In genomic region chr17:46267511-46267910, GRCm38 (mm10) we compare ENCODE assay signal across 22 mouse cellular contexts. TPM values are rescaled to one million over a fixed set of nuclear protein-coding genes. Genes with fewer than 3 reads are reported as not detected.
DNase-seq lines count a peak whose midpoint lies in the region; ATAC-seq and TF ChIP-seq lines count a peak whose summit lies in the region.
"Had no signal": no experiment of that assay in that cellular context is flagged by ENCODE, and none has a peak within 500 bp of the region (broad histone marks: within the 10 kb centered on the region; RNA-seq: fewer than 3 reads in every experiment).

No protein-coding gene starts in this region.

- DNase-seq in embryonic facial prominence, embryonic 10.5 days (ENCODE audit: low spot score) = no peak
- DNase-seq in limb, embryonic 10.5 days (ENCODE audit: low spot score) = no peak
- DNase-seq in gastrocnemius, postnatal 25 days = no peak
- DNase-seq: adrenal gland, postnatal 14 days; cerebellum, adult 2 months; cerebellum, postnatal 25 days; kidney, adult 8-10 months; kidney, postnatal 25 days; lung, postnatal 10 days; spleen, adult 18-20 months; thymus, postnatal 25 days had no signal

- H3K4me2 ChIP-seq in embryonic facial prominence, embryonic 13.5 days = no peak overlapping the region
- H3K4me2 ChIP-seq in limb, embryonic 12.5 days = no peak overlapping the region
- H3K4me2 ChIP-seq in intestine, postnatal 0 days (replicated peaks; ENCODE audit: low read depth) = peak overlapping the region; percentile 60
- H3K4me2 ChIP-seq: hindbrain, embryonic 12.5 days; midbrain, embryonic 13.5 days had no signal

- no peak for TF ChIP-seq CTCF in intestine, postnatal 0 days (IDR thresholded peaks at IDR 0.05; ENCODE audit: low read depth)

- ATAC-seq in embryonic facial prominence, embryonic 13.5 days (ENCODE audit: insufficient number of reproducible peaks, insufficient read depth, low FRiP score, low TSS enrichment, low read depth) = no peak
- ATAC-seq in limb, embryonic 12.5 days (ENCODE audit: insufficient number of reproducible peaks, insufficient read depth, low FRiP score, low TSS enrichment, low read depth) = no peak
- ATAC-seq in intestine, postnatal 0 days = 0 out of 2 replicates have a peak, but pooled peaks have one; percentile 8
- ATAC-seq in inflammation-experienced regulatory T-cells, adult 6 months = no peak
- ATAC-seq: midbrain, embryonic 13.5 days had no signal

- peaks cover 89% of the 10 kb centered on the region for H3K36me3 ChIP-seq in embryonic facial prominence, embryonic 13.5 days
- peaks cover 99% of the 10 kb centered on the region for H3K36me3 ChIP-seq in embryonic facial prominence, embryonic 10.5 days (replicated peaks)
- H3K36me3 ChIP-seq in limb, embryonic 12.5 days = peaks cover 85% of the 10 kb centered on the region
- peaks cover 98% of the 10 kb centered on the region for H3K36me3 ChIP-seq in limb, embryonic 10.5 days
- H3K36me3 ChIP-seq in intestine, postnatal 0 days (ENCODE audit: control insufficient read depth, insufficient read depth) = peaks cover 62% of the 10 kb centered on the region

- no peaks in the 10 kb centered on the region for H3K27me3 ChIP-seq in embryonic facial prominence, embryonic 13.5 days
- no peaks in the 10 kb centered on the region for H3K27me3 ChIP-seq in embryonic facial prominence, embryonic 10.5 days (replicated peaks; ENCODE audit: low read depth, poor library complexity, severe bottlenecking)
- H3K27me3 ChIP-seq in limb, embryonic 12.5 days = no peaks in the 10 kb centered on the region
- no peaks in the 10 kb centered on the region for H3K27me3 ChIP-seq in limb, embryonic 10.5 days (ENCODE audit: low read depth, poor library complexity, severe bottlenecking)
- H3K27me3 ChIP-seq in intestine, postnatal 0 days (replicated peaks; ENCODE audit: control insufficient read depth, insufficient read depth, low read length) = no peaks in the 10 kb centered on the region
- H3K27me3 ChIP-seq: hindbrain, embryonic 12.5 days; midbrain, embryonic 13.5 days had no signal

- no peak overlapping the region for H3K9ac ChIP-seq in embryonic facial prominence, embryonic 13.5 days
- no peak overlapping the region for H3K9ac ChIP-seq in limb, embryonic 12.5 days (replicated peaks)
- H3K9ac ChIP-seq in intestine, postnatal 0 days (ENCODE audit: low read depth, low read length) = peak overlapping the region; percentile 27; the same call in 1 of the 2 replicates
- H3K9ac ChIP-seq: hindbrain, embryonic 12.5 days had no signal

- peaks cover 50% of the 10 kb centered on the region for H3K4me1 ChIP-seq in embryonic facial prominence, embryonic 13.5 days
- peaks cover 46% of the 10 kb centered on the region for H3K4me1 ChIP-seq in embryonic facial prominence, embryonic 10.5 days
- H3K4me1 ChIP-seq in limb, embryonic 12.5 days (replicated peaks) = peaks cover 5% of the 10 kb centered on the region; the same call in 1 of the 2 replicates
- H3K4me1 ChIP-seq in limb, embryonic 10.5 days = peaks cover 13% of the 10 kb centered on the region
- peaks cover 9% of the 10 kb centered on the region for H3K4me1 ChIP-seq in intestine, postnatal 0 days (replicated peaks; ENCODE audit: control insufficient read depth, insufficient read depth, low read length)
- H3K4me1 ChIP-seq: hindbrain, embryonic 12.5 days had no signal

- WGBS in embryonic facial prominence, embryonic 13.5 days = 64% methylated on average over 7 of the region's 7 CpGs
- WGBS in embryonic facial prominence, embryonic 10.5 days = 87% methylated on average over 7 of the region's 7 CpGs
- WGBS in limb, embryonic 12.5 days = 77% methylated on average over 7 of the region's 7 CpGs
- 86% methylated on average over 7 of the region's 7 CpGs for WGBS in limb, embryonic 10.5 days
- 60% methylated on average over 7 of the region's 7 CpGs for WGBS in intestine, postnatal 0 days

- H3K4me3 ChIP-seq in embryonic facial prominence, embryonic 13.5 days = no peak overlapping the region
- H3K4me3 ChIP-seq in embryonic facial prominence, embryonic 10.5 days = no peak overlapping the region
- H3K4me3 ChIP-seq in limb, embryonic 12.5 days (replicated peaks) = no peak overlapping the region
- no peak overlapping the region for H3K4me3 ChIP-seq in limb, embryonic 10.5 days
- H3K4me3 ChIP-seq in intestine, postnatal 0 days (ENCODE audit: low read depth, low read length) = no peak overlapping the region
- H3K4me3 ChIP-seq: forebrain, embryonic 10.5 days; hindbrain, embryonic 12.5 days; midbrain, embryonic 13.5 days had no signal

- H3K27ac ChIP-seq in embryonic facial prominence, embryonic 13.5 days = peak overlapping the region; percentile 74; the same call in 1 of the 2 replicates
- H3K27ac ChIP-seq in embryonic facial prominence, embryonic 10.5 days (replicated peaks) = no peak overlapping the region
- H3K27ac ChIP-seq in limb, embryonic 12.5 days = 0 out of 2 replicates have a peak overlapping the region, but pooled peaks have one; percentile 53
- H3K27ac ChIP-seq in limb, embryonic 10.5 days = no peak overlapping the region
- H3K27ac ChIP-seq in intestine, postnatal 0 days (ENCODE audit: low read depth, low read length) = peak overlapping the region; percentile 81
- H3K27ac ChIP-seq: forebrain, embryonic 10.5 days; hindbrain, embryonic 12.5 days; midbrain, embryonic 13.5 days had no signal

- H3K9me3 ChIP-seq in embryonic facial prominence, embryonic 13.5 days = no peaks in the 10 kb centered on the region
- no peaks in the 10 kb centered on the region for H3K9me3 ChIP-seq in embryonic facial prominence, embryonic 10.5 days
- no peaks in the 10 kb centered on the region for H3K9me3 ChIP-seq in limb, embryonic 12.5 days
- no peaks in the 10 kb centered on the region for H3K9me3 ChIP-seq in limb, embryonic 10.5 days (replicated peaks)
- H3K9me3 ChIP-seq in intestine, postnatal 0 days (ENCODE audit: control insufficient read depth) = no peaks in the 10 kb centered on the region
- H3K9me3 ChIP-seq: forebrain, embryonic 10.5 days; hindbrain, embryonic 12.5 days; midbrain, embryonic 13.5 days had no signal

RNA-seq across cellular contexts. Expression of gene Lrrc73, which starts 14.2 kb away (rescaled TPM):
- 1.4 and 1.9 TPM in 2 replicates for polyA plus RNA-seq in embryonic facial prominence, embryonic 13.5 days (2015; fragmentation: Nextera tagmentation; extraction: Ambion mirVana)
- 0.67 and 0.86 TPM in 2 replicates for polyA plus RNA-seq in embryonic facial prominence, embryonic 10.5 days (2016; fragmentation: Nextera tagmentation; extraction: Ambion mirVana)
- polyA plus RNA-seq in limb, embryonic 12.5 days (2016; fragmentation: Nextera tagmentation; extraction: Ambion mirVana) = 0.60 and 0.65 TPM in 2 replicates
- polyA plus RNA-seq in limb, embryonic 10.5 days (2016; fragmentation: Nextera tagmentation; extraction: Ambion mirVana) = 0.25 and 0.44 TPM in 2 replicates
- 0.42 and 0.44 TPM in 2 replicates for polyA plus RNA-seq in intestine, postnatal 0 days (2015; fragmentation: Nextera tagmentation; extraction: Ambion mirVana)
- polyA plus RNA-seq in inflammation-experienced regulatory T-cells, adult 6 months (2017; shearing (Covaris generic)) = under 1 TPM in 1 of 3 experiments, not detected in 2; 0.28 TPM
- total RNA-seq in gastrocnemius, postnatal 25 days (2021) = under 1 TPM; 0.33 to 0.35 TPM
- total RNA-seq: liver, adult 2 months; monocyte, adult 5-6 weeks had no signal

RNA-seq across cellular contexts. Expression of gene Tjap1, which starts 15.3 kb away (rescaled TPM):
- 55.6 and 57.9 TPM in 2 replicates for polyA plus RNA-seq in embryonic facial prominence, embryonic 13.5 days (2015; fragmentation: Nextera tagmentation; extraction: Ambion mirVana)
- 60.2 and 62.6 TPM in 2 replicates for polyA plus RNA-seq in embryonic facial prominence, embryonic 10.5 days (2016; fragmentation: Nextera tagmentation; extraction: Ambion mirVana)
- polyA plus RNA-seq in limb, embryonic 12.5 days (2016; fragmentation: Nextera tagmentation; extraction: Ambion mirVana) = 59.9 and 62.8 TPM in 2 replicates
- polyA plus RNA-seq in limb, embryonic 10.5 days (2016; fragmentation: Nextera tagmentation; extraction: Ambion mirVana) = 60.3 and 61.2 TPM in 2 replicates
- 29.3 and 34.6 TPM in 2 replicates for polyA plus RNA-seq in intestine, postnatal 0 days (2015; fragmentation: Nextera tagmentation; extraction: Ambion mirVana)
- polyA plus RNA-seq in inflammation-experienced regulatory T-cells, adult 6 months (2017; shearing (Covaris generic)) = 10 to 100 TPM; 16.2 to 20.0 (median 19.1) TPM
- total RNA-seq in gastrocnemius, postnatal 25 days (2021) = 10 to 100 TPM; 31.7 to 39.1 TPM

RNA-seq across cellular contexts. Expression of gene Yipf3, which starts 19.6 kb away (rescaled TPM):
- polyA plus RNA-seq in embryonic facial prominence, embryonic 13.5 days (2015; fragmentation: Nextera tagmentation; extraction: Ambion mirVana) = 82.8 and 95.7 TPM in 2 replicates
- 66.6 and 70.6 TPM in 2 replicates for polyA plus RNA-seq in embryonic facial prominence, embryonic 10.5 days (2016; fragmentation: Nextera tagmentation; extraction: Ambion mirVana)
- 65.6 and 73.5 TPM in 2 replicates for polyA plus RNA-seq in limb, embryonic 12.5 days (2016; fragmentation: Nextera tagmentation; extraction: Ambion mirVana)
- polyA plus RNA-seq in limb, embryonic 10.5 days (2016; fragmentation: Nextera tagmentation; extraction: Ambion mirVana) = 73.0 and 81.9 TPM in 2 replicates
- 111 and 119 TPM in 2 replicates for polyA plus RNA-seq in intestine, postnatal 0 days (2015; fragmentation: Nextera tagmentation; extraction: Ambion mirVana)
- polyA plus RNA-seq in inflammation-experienced regulatory T-cells, adult 6 months (2017; shearing (Covaris generic)) = 10 to 100 TPM; 44.2 to 58.7 (median 47.1) TPM
- total RNA-seq in gastrocnemius, postnatal 25 days (2021) = 10 to 100 TPM; 49.4 to 54.7 TPM

RNA-seq across cellular contexts. Expression of gene Polr1c, which starts 19.7 kb away (rescaled TPM):
- polyA plus RNA-seq in embryonic facial prominence, embryonic 13.5 days (2015; fragmentation: Nextera tagmentation; extraction: Ambion mirVana) = 103 and 104 TPM in 2 replicates
- polyA plus RNA-seq in embryonic facial prominence, embryonic 10.5 days (2016; fragmentation: Nextera tagmentation; extraction: Ambion mirVana) = 125 and 130 TPM in 2 replicates
- 109 and 111 TPM in 2 replicates for polyA plus RNA-seq in limb, embryonic 12.5 days (2016; fragmentation: Nextera tagmentation; extraction: Ambion mirVana)
- polyA plus RNA-seq in limb, embryonic 10.5 days (2016; fragmentation: Nextera tagmentation; extraction: Ambion mirVana) = 132 and 144 TPM in 2 replicates
- polyA plus RNA-seq in intestine, postnatal 0 days (2015; fragmentation: Nextera tagmentation; extraction: Ambion mirVana) = 32.1 and 32.3 TPM in 2 replicates
- polyA plus RNA-seq in inflammation-experienced regulatory T-cells, adult 6 months (2017; shearing (Covaris generic)) = 100 to 1,000 TPM in 2 of 3 experiments, 10 to 100 TPM in 1; 76.3 to 119 (median 100) TPM
- total RNA-seq in gastrocnemius, postnatal 25 days (2021) = 10 to 100 TPM; 16.4 to 16.5 TPM

RNA-seq across cellular contexts. Expression of gene Dlk2, which starts 29.7 kb away (rescaled TPM):
- 7.8 and 8.6 TPM in 2 replicates for polyA plus RNA-seq in embryonic facial prominence, embryonic 13.5 days (2015; fragmentation: Nextera tagmentation; extraction: Ambion mirVana)
- polyA plus RNA-seq in embryonic facial prominence, embryonic 10.5 days (2016; fragmentation: Nextera tagmentation; extraction: Ambion mirVana) = 1.5 and 2.0 TPM in 2 replicates
- 3.8 and 4.8 TPM in 2 replicates for polyA plus RNA-seq in limb, embryonic 12.5 days (2016; fragmentation: Nextera tagmentation; extraction: Ambion mirVana)
- polyA plus RNA-seq in limb, embryonic 10.5 days (2016; fragmentation: Nextera tagmentation; extraction: Ambion mirVana) = 0.65 and 1.3 TPM in 2 replicates
- polyA plus RNA-seq in intestine, postnatal 0 days (2015; fragmentation: Nextera tagmentation; extraction: Ambion mirVana) = 0.33 and 0.42 TPM in 2 replicates
- not detected for polyA plus RNA-seq in inflammation-experienced regulatory T-cells, adult 6 months (2017; shearing (Covaris generic))
- total RNA-seq in gastrocnemius, postnatal 25 days (2021) = under 1 TPM in 1 of 2 experiments, not detected in 1; 0.21 TPM
- total RNA-seq: liver, adult 2 months; megakaryocyte, adult 5-6 weeks; monocyte, adult 5-6 weeks; neutrophil, adult 5-6 weeks had no signal
- polyA plus RNA-seq: liver, adult 2 months had no signal

Comparison
In these comparisons a context has a peak if more than half of its experiments do, and no peak if none do; other contexts are left out.
1. H3K27ac ChIP-seq: peak in embryonic facial prominence, embryonic 13.5 days (single experiment), limb, embryonic 12.5 days (single experiment) and intestine, postnatal 0 days (single experiment); none in embryonic facial prominence, embryonic 10.5 days (single experiment) and limb, embryonic 10.5 days (single experiment).